Mouse (Mus musculus): ENCODE measurements around the gene Gm10256.
"Not testable (repeated sequence)": the region's sequence is repeated elsewhere in the genome, so short reads cannot be mapped to it uniquely, and the experiment has no call there.

Gm10256 gene

DNA sequence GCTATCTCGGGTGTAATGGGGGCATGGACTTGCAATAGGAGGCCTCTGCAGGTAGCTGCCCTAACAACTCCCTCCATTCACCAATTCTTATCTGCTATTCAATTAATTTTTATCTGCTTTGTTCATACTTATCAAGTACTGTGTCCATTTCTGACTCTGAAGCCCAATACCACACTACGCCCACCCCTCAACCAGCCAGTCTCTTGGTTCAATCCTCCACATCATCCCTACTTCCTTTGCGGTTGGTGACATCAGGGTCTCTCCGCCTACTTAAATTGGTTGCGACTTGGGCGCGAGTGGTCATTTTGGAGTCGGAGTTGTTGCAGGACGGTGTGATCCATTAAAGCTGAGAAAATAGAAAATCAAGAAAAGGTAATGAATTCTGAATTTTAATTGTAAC, at the start of gene Gm10256, which contains the start of gene Rbmy:
Gene Gm10256, plus strand, starts transcription at position 320 of the 400 bp plus-strand sequence.
Gene Rbmy, plus strand, starts transcription at position 301 of the 400 bp plus-strand sequence.
- not testable (repeated sequence) for DNase-seq (ENCODE audit: low spot score in 2 of 2)

DNA sequence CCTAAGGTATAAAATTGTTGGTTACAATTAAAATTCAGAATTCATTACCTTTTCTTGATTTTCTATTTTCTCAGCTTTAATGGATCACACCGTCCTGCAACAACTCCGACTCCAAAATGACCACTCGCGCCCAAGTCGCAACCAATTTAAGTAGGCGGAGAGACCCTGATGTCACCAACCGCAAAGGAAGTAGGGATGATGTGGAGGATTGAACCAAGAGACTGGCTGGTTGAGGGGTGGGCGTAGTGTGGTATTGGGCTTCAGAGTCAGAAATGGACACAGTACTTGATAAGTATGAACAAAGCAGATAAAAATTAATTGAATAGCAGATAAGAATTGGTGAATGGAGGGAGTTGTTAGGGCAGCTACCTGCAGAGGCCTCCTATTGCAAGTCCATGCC, 34.4 kb upstream of the Gm10256 start, which contains the start of gene Gm4064:
Gene Gm4064, minus strand, starts transcription at position 101 of the 400 bp plus-strand sequence.
- DNase-seq (ENCODE audit: low spot score in 2 of 2): not testable (repeated sequence)

DNA sequence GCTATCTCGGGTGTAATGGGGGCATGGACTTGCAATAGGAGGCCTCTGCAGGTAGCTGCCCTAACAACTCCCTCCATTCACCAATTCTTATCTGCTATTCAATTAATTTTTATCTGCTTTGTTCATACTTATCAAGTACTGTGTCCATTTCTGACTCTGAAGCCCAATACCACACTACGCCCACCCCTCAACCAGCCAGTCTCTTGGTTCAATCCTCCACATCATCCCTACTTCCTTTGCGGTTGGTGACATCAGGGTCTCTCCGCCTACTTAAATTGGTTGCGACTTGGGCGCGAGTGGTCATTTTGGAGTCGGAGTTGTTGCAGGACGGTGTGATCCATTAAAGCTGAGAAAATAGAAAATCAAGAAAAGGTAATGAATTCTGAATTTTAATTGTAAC, 70.2 kb downstream of the Gm10256 start, which contains the start of gene Gm10352:
Gene Gm10352, plus strand, starts transcription at position 301 of the 400 bp plus-strand sequence.
- DNase-seq (ENCODE audit: low spot score in 2 of 2): not testable (repeated sequence)
